Mouse (Mus musculus): ENCODE measurements around the gene Inpp5a. TPM values are rescaled to one million over a fixed set of nuclear protein-coding genes. Genes with fewer than 3 reads are reported as not detected.
A peak's percentile ranks its signal among the peaks of the same experiment; 100 is the strongest.

The Inpp5a gene
- 10 to 100 TPM; 45.5 to 46.1 TPM for total RNA-seq (2021)
- long read RNA-seq, transcript Inpp5a-203 (16 exons, 2,826 nt): major isoform, 57 of 67 reads
- long read RNA-seq, partial matches to known transcripts: 2 of 67 reads
- long read RNA-seq, other reads (novel, unspliced or antisense): 5 of 67 reads

GRCm38 (mm10) chr7:139388670-139389212, at the start of gene Inpp5a:
Inpp5a (plus strand) TSS chr7:139389109.
- DNase-seq (ENCODE audit: low spot score in 2 of 2): peak; percentile 99

GRCm38 (mm10) chr7:139339184-139339583, 49.7 kb upstream of the Inpp5a start:
- DNase-seq (ENCODE audit: low spot score in 2 of 2): no peak

GRCm38 (mm10) chr7:139341020-139341660, 47.8 kb upstream of the Inpp5a start:
- DNase-seq (ENCODE audit: low spot score in 2 of 2): no peak

DNA sequence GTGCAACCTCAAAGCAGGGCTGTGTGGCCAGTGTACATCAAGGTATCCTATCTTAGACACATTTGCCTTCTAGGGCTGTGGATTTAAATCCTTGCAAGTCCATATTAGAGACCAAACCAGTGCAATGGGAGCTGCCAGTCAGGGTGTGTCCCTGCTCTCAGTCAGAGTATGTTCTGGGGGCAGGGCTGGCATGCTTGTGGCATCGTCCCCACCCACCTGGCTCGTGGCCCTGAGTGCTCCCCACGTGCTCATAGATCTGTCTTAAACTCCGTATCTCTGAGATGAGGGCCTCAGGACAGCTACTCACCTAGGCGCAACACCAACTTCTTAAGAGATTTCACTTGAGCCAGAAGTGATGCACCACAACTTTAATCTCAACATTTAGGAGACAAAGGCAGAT, 46.1 kb upstream of the Inpp5a start:
- no peak for DNase-seq (ENCODE audit: low spot score in 2 of 2)

GRCm38 (mm10) chr7:139347051-139347450, 41.9 kb upstream of the Inpp5a start:
- DNase-seq (ENCODE audit: low spot score in 2 of 2): no peak

DNA sequence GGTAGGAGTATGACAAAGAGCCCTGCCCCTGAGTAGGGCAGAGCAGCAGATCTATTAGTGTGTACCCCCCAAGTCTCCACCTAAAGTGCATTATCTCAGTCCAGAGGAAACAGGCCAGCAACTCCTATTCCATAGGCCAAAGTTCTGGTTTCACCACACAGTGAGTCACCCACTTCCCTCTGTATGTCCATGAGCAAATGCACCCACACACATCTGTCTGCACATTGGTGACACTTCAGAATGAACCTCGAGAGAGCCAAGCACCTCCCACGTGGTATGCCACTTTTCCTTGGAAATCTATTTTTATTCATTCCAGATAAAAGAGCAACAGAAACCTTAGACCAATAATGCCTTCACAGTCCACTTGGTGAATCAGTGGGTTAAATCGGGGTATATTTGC, 38.3 kb upstream of the Inpp5a start:
- DNase-seq (ENCODE audit: low spot score in 2 of 2): peak in 1 of 2 experiments; percentile 47

- DNase-seq (ENCODE audit: low spot score in 2 of 2): no peak
Measured at GRCm38 (mm10) chr7:139354370-139355139, 34.4 kb upstream of the Inpp5a start.

DNA sequence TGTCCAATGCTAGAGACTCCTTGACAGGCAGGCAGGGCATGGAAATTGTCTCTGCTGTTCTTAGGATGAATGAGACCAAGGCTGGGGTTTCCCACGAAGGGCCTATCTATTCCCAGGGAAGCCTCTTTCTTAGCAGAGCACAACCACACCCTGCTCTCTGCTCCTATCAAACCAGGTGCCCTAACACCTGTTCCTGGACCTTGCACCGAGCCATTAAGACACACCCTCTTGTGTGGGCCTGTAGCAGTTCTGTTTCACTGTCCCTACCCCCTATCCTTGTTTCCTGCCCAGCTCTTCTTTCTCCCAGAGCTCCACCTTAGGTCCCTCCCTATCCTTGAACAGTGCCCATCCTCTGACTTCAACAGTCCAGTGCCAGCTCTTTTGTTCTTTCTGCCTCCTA, 31.9 kb upstream of the Inpp5a start:
- DNase-seq (ENCODE audit: low spot score in 2 of 2): no peak

- DNase-seq (ENCODE audit: low spot score in 2 of 2): no peak
Measured at GRCm38 (mm10) chr7:139359906-139360305, 29.0 kb upstream of the Inpp5a start.

- DNase-seq (ENCODE audit: low spot score in 2 of 2): no peak
Measured at GRCm38 (mm10) chr7:139360890-139361559, 27.9 kb upstream of the Inpp5a start.

- DNase-seq (ENCODE audit: low spot score in 2 of 2): no peak
Measured at GRCm38 (mm10) chr7:139361799-139362198, 27.1 kb upstream of the Inpp5a start.

DNA sequence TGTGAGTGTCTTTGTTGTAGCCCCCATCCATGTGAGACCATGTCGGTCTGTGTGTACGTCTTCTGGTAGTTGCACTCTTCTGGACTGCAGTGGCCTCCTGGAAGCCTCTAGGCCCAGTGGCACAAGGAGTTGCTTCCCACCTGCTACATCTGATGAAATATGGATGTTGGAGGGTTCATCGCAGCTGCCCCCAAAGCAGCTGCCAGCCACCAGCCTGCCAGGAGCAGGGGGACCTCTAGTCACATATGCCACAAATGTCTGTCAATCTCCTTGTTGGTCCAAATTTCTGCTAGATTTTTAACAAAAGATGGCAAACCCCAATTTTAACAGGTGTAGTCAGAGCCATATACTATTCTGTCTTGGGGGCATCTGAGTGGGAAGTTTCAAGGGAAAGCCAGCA, 26.4 kb upstream of the Inpp5a start:
- no peak for DNase-seq (ENCODE audit: low spot score in 2 of 2)

DNA sequence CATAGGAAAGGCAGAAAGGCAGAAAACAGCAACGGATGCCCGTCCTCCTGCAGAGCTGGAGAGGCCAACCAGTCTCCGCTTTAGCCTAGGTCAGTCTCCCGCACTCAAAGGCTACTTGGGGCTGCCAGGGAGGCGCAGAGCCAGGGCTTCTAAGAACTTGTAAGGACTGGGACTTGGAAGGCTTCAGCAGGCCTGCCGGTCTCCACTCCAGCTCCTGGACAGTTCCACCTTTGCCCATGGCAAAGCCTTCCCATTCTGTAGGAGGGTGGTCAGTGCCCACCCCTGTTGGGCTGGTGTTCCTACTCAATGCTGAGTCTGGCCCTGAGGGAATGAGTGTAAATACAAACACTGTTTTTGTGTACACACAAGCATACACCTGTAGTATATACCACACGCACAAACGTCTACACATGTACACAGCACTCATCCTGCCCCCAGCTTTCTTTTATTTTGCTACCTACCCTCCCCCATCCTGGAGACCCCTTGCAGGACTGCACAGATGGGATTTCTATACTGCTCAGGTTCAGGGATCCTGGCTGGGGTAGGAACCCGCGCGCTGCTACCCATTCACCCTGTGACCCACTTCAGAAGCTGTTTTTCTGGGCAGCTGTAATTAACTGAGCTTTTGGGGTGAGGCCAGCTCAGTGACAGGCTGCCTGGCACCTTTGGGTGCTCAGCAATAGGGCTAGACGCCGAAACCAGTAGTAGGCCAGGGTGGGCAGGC, 25.5 kb upstream of the Inpp5a start:
- no peak for DNase-seq (ENCODE audit: low spot score in 2 of 2)

GRCm38 (mm10) chr7:139364005-139364557, 24.8 kb upstream of the Inpp5a start:
- DNase-seq (ENCODE audit: low spot score in 2 of 2): peak in 1 of 2 experiments; percentile 35

- no peak for DNase-seq (ENCODE audit: low spot score in 2 of 2)
Measured at GRCm38 (mm10) chr7:139364936-139365830, 23.7 kb upstream of the Inpp5a start.

DNA sequence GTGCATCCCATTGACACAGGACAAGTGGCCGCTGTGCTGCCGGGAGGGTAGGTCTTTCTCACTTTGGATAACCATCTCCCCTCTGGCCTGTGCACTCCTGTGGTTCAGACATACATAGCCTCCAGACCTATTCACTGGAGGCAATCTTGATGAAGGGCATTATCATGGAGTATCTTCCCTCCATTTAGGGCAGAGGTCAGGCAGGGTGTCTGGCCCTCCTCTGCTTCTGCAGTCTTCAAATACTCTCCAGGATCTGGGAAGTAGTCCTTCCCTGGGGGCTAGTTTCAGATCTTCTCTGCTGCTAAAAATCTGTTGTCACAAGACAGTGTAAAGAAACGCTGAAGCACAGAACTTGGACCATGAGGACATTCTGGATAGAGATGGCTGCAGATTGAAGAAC, 22.8 kb upstream of the Inpp5a start:
- DNase-seq (ENCODE audit: low spot score in 2 of 2): no peak

DNA sequence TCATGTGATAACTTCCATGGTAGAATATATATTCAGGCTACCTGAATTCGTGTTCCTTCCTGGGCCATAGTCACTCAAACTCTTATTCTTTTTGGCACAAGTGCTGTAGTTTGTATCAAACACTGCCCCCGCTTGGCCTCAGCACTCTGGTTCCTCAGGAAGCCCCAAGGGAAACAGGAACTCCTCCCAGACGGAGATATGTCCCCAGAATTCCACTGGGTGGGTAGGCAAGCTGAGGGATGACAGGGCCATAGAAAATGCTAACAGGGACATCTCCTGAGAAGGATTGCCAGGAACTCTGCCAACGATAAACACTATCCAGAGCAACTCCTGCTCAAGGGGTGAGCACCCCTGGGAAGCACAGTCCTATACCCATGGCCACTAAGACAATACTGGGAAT, 22.4 kb upstream of the Inpp5a start:
- no peak for DNase-seq (ENCODE audit: low spot score in 2 of 2)

GRCm38 (mm10) chr7:139368218-139368617, 20.7 kb upstream of the Inpp5a start:
- DNase-seq (ENCODE audit: low spot score in 2 of 2): no peak

GRCm38 (mm10) chr7:139368722-139369380, 20.1 kb upstream of the Inpp5a start:
- peak in 1 of 2 experiments; percentile 41 for DNase-seq (ENCODE audit: low spot score in 2 of 2)
